Mouse (Mus musculus): Measurements from ENCODE around the gene Tas2r135.

Gene Tas2r135

GRCm38 (mm10) chr6:42405134-42405533 lies at the start of gene Tas2r135:
Gene Tas2r135, plus strand, starts transcription at chr6:42405434.
- no peak for DNase-seq (ENCODE audit: extremely low spot score, low read depth, low spot score)

- no peak for DNase-seq (ENCODE audit: extremely low spot score, low read depth, low spot score)
Observed at GRCm38 (mm10) chr6:42355794-42356600, 49.2 kb upstream of the Tas2r135 start.

GRCm38 (mm10) chr6:42356913-42357312 lies 48.3 kb upstream of the Tas2r135 start:
- no peak for DNase-seq (ENCODE audit: extremely low spot score, low read depth, low spot score)

- no peak for DNase-seq (ENCODE audit: extremely low spot score, low read depth, low spot score)
Observed at GRCm38 (mm10) chr6:42357901-42358300, 47.3 kb upstream of the Tas2r135 start.

GRCm38 (mm10) chr6:42358901-42359300 lies 46.3 kb upstream of the Tas2r135 start:
- DNase-seq (ENCODE audit: extremely low spot score, low read depth, low spot score): no peak

- no peak for DNase-seq (ENCODE audit: extremely low spot score, low read depth, low spot score)
Observed at GRCm38 (mm10) chr6:42359364-42360147, 45.7 kb upstream of the Tas2r135 start.

GRCm38 (mm10) chr6:42360231-42360840 lies 44.9 kb upstream of the Tas2r135 start:
- DNase-seq (ENCODE audit: extremely low spot score, low read depth, low spot score): no peak

- DNase-seq (ENCODE audit: extremely low spot score, low read depth, low spot score): no peak
Observed at GRCm38 (mm10) chr6:42361041-42361895, 44.0 kb upstream of the Tas2r135 start.

- no peak for DNase-seq (ENCODE audit: extremely low spot score, low read depth, low spot score)
Observed at GRCm38 (mm10) chr6:42362074-42362473, 43.2 kb upstream of the Tas2r135 start.

- no peak for DNase-seq (ENCODE audit: extremely low spot score, low read depth, low spot score)
Observed at GRCm38 (mm10) chr6:42362497-42362896, 42.7 kb upstream of the Tas2r135 start.

GRCm38 (mm10) chr6:42362974-42363373 lies 42.3 kb upstream of the Tas2r135 start:
- no peak for DNase-seq (ENCODE audit: extremely low spot score, low read depth, low spot score)

GRCm38 (mm10) chr6:42364066-42364465 lies 41.2 kb upstream of the Tas2r135 start:
- no peak for DNase-seq (ENCODE audit: extremely low spot score, low read depth, low spot score)

GRCm38 (mm10) chr6:42364607-42365006 lies 40.6 kb upstream of the Tas2r135 start:
- DNase-seq (ENCODE audit: extremely low spot score, low read depth, low spot score): no peak

- DNase-seq (ENCODE audit: extremely low spot score, low read depth, low spot score): no peak
Observed at GRCm38 (mm10) chr6:42365215-42365614, 40.0 kb upstream of the Tas2r135 start.

- no peak for DNase-seq (ENCODE audit: extremely low spot score, low read depth, low spot score)
Observed at GRCm38 (mm10) chr6:42369870-42370269, 35.4 kb upstream of the Tas2r135 start.

GRCm38 (mm10) chr6:42370630-42371363 lies 34.4 kb upstream of the Tas2r135 start:
- DNase-seq (ENCODE audit: extremely low spot score, low read depth, low spot score): no peak

- no peak for DNase-seq (ENCODE audit: extremely low spot score, low read depth, low spot score)
Observed at GRCm38 (mm10) chr6:42372001-42372400, 33.2 kb upstream of the Tas2r135 start.

- DNase-seq (ENCODE audit: extremely low spot score, low read depth, low spot score): no peak
Observed at GRCm38 (mm10) chr6:42372421-42372815, 32.8 kb upstream of the Tas2r135 start.

- no peak for DNase-seq (ENCODE audit: extremely low spot score, low read depth, low spot score)
Observed at GRCm38 (mm10) chr6:42372816-42373547, 32.3 kb upstream of the Tas2r135 start, which contains the start of gene Epha1. Gene Epha1, minus strand, starts transcription at chr6:42373268.

Measured in hindlimb bud, embryonic 11.5 days (tissue).